Mouse (Mus musculus): ENCODE results near the gene Gadd45gip1. TPM values are rescaled to one million over a fixed set of nuclear protein-coding genes. Genes with fewer than 3 reads are reported as not detected.

Gadd45gip1 gene
- 10 to 100 TPM; 29.7 to 37.9 TPM for polyA plus RNA-seq (2017; shearing (Covaris generic))

GRCm38 (mm10) chr8:84831490-84831889, at the start of gene Gadd45gip1:
TSS of gene Gadd45gip1 (plus strand) at chr8:84831522.

GRCm38 (mm10) chr8:84799999-84800831, 31.1 kb upstream of the Gadd45gip1 start, which contains the start of gene Nfix:
TSS of gene Nfix (minus strand) at chr8:84800344.

GRCm38 (mm10) chr8:84822723-84823122, 8.6 kb upstream of the Gadd45gip1 start, which contains the start of gene Dand5:
TSS of gene Dand5 (minus strand) at chr8:84822823.

GRCm38 (mm10) chr8:84840248-84840999, 9.1 kb downstream of the Gadd45gip1 start, which contains the start of gene Rad23a:
TSS of gene Rad23a (minus strand) at chr8:84840665.

GRCm38 (mm10) chr8:84846722-84847572, 15.6 kb downstream of the Gadd45gip1 start, which contains the start of gene Calr:
TSS of gene Calr (minus strand) at chr8:84846934.

GRCm38 (mm10) chr8:84856864-84857441, 25.6 kb downstream of the Gadd45gip1 start, which contains the start of gene Farsa:
TSS of gene Farsa (plus strand) at chr8:84856989.

GRCm38 (mm10) chr8:84871376-84872308, 40.3 kb downstream of the Gadd45gip1 start, which contains the start of gene Syce2:
TSS of gene Syce2 (plus strand) at chr8:84872111.

Other genes starting within 250 kb of the Gadd45gip1 start
- 100 to 1,000 TPM; 188 to 241 TPM for gene Ier2, start 168.7 kb upstream of the Gadd45gip1 start, polyA plus RNA-seq (2017; shearing (Covaris generic))
- 10 to 100 TPM; 38.1 to 54.2 TPM for gene Trmt1, start 145.2 kb upstream of the Gadd45gip1 start, polyA plus RNA-seq (2017; shearing (Covaris generic))
- 10 to 100 TPM; 10.7 to 21.4 TPM for gene Nacc1, start 143.7 kb upstream of the Gadd45gip1 start, polyA plus RNA-seq (2017; shearing (Covaris generic))
- gene Lyl1, start 130.1 kb upstream of the Gadd45gip1 start, polyA plus RNA-seq (2017; shearing (Covaris generic)) = under 1 TPM; 0.41 to 0.57 TPM
- 10 to 100 TPM; 23.8 to 35.4 TPM for gene G430095P16Rik, start 108.5 kb upstream of the Gadd45gip1 start, polyA plus RNA-seq (2017; shearing (Covaris generic))
- gene Nfix, start 31.2 kb upstream of the Gadd45gip1 start, polyA plus RNA-seq (2017; shearing (Covaris generic)) = 10 to 100 TPM in 1 of 2 experiments, 1 to 10 TPM in 1; 4.1 to 12.3 TPM
- gene Dand5, start 8.7 kb upstream of the Gadd45gip1 start, polyA plus RNA-seq (2017; shearing (Covaris generic)) = 1 to 10 TPM; 3.3 to 4.2 TPM
- 100 to 1,000 TPM; 159 to 183 TPM for gene Rad23a, start 9.1 kb downstream of the Gadd45gip1 start, polyA plus RNA-seq (2017; shearing (Covaris generic))
- gene Calr, start 15.4 kb downstream of the Gadd45gip1 start, polyA plus RNA-seq (2017; shearing (Covaris generic)) = 100 to 1,000 TPM; 378 to 630 TPM
- 10 to 100 TPM; 78.3 to 79.8 TPM for gene Farsa, start 25.5 kb downstream of the Gadd45gip1 start, polyA plus RNA-seq (2017; shearing (Covaris generic))
- 10 to 100 TPM in 1 of 2 experiments, 1 to 10 TPM in 1; 9.1 to 16.8 TPM for gene Syce2, start 40.6 kb downstream of the Gadd45gip1 start, polyA plus RNA-seq (2017; shearing (Covaris generic))
- 10 to 100 TPM; 22.2 to 31.5 TPM for gene Gcdh, start 62.4 kb downstream of the Gadd45gip1 start, polyA plus RNA-seq (2017; shearing (Covaris generic))
- 1 to 10 TPM; 1.3 to 3.6 TPM for gene Klf1, start 70.4 kb downstream of the Gadd45gip1 start, polyA plus RNA-seq (2017; shearing (Covaris generic))
- gene Dnase2a, start 77.0 kb downstream of the Gadd45gip1 start, polyA plus RNA-seq (2017; shearing (Covaris generic)) = 10 to 100 TPM in 1 of 2 experiments, 1 to 10 TPM in 1; 6.1 to 11.9 TPM
- 1 to 10 TPM in 1 of 2 experiments, under 1 TPM in 1; 0.62 to 1.2 TPM for gene Mast1, start 105.8 kb downstream of the Gadd45gip1 start, polyA plus RNA-seq (2017; shearing (Covaris generic))
- gene Rtbdn, start 115.5 kb downstream of the Gadd45gip1 start, polyA plus RNA-seq (2017; shearing (Covaris generic)) = under 1 TPM in 1 of 2 experiments, not detected in 1; 0.21 TPM
- not detected for gene Gm49661, start 137.9 kb downstream of the Gadd45gip1 start, polyA plus RNA-seq (2017; shearing (Covaris generic))
- gene Prdx2, start 138.1 kb downstream of the Gadd45gip1 start, polyA plus RNA-seq (2017; shearing (Covaris generic)) = 100 to 1,000 TPM; 205 to 213 TPM
- 10 to 100 TPM; 80.7 to 89.0 TPM for gene Rnaseh2a, start 138.2 kb downstream of the Gadd45gip1 start, polyA plus RNA-seq (2017; shearing (Covaris generic))
- gene Junb, start 147.2 kb downstream of the Gadd45gip1 start, polyA plus RNA-seq (2017; shearing (Covaris generic)) = 100 to 1,000 TPM; 294 to 399 TPM
- gene Hook2, start 159.1 kb downstream of the Gadd45gip1 start, polyA plus RNA-seq (2017; shearing (Covaris generic)) = 10 to 100 TPM in 1 of 2 experiments, 1 to 10 TPM in 1; 9.5 to 11.1 TPM
- gene Best2, start 183.0 kb downstream of the Gadd45gip1 start, polyA plus RNA-seq (2017; shearing (Covaris generic)) = not detected
- 10 to 100 TPM; 53.6 to 65.3 TPM for gene Asna1, start 193.8 kb downstream of the Gadd45gip1 start, polyA plus RNA-seq (2017; shearing (Covaris generic))
- 100 to 1,000 TPM; 248 to 252 TPM for gene Trir, start 195.3 kb downstream of the Gadd45gip1 start, polyA plus RNA-seq (2017; shearing (Covaris generic))
- 10 to 100 TPM; 20.7 to 25.3 TPM for gene Tnpo2, start 205.4 kb downstream of the Gadd45gip1 start, polyA plus RNA-seq (2017; shearing (Covaris generic))
- gene Fbxw9, start 228.5 kb downstream of the Gadd45gip1 start, polyA plus RNA-seq (2017; shearing (Covaris generic)) = 1 to 10 TPM; 4.5 to 7.0 TPM
- gene Gm5741, start 236.5 kb downstream of the Gadd45gip1 start, polyA plus RNA-seq (2017; shearing (Covaris generic)) = 1 to 10 TPM; 1.5 to 2.8 TPM
- gene Dhps, start 240.2 kb downstream of the Gadd45gip1 start, polyA plus RNA-seq (2017; shearing (Covaris generic)) = 100 to 1,000 TPM in 1 of 2 experiments, 10 to 100 TPM in 1; 77.6 to 102 TPM
- 100 to 1,000 TPM; 158 to 186 TPM for gene Wdr83os, start 249.2 kb downstream of the Gadd45gip1 start, polyA plus RNA-seq (2017; shearing (Covaris generic))
- gene Wdr83, start 249.8 kb downstream of the Gadd45gip1 start, polyA plus RNA-seq (2017; shearing (Covaris generic)) = 10 to 100 TPM; 35.2 to 42.7 TPM

Measured in activated CD4-positive, CD25-positive, alpha-beta regulatory T cell (primary cell).